Mouse (Mus musculus) forebrain, embryonic 10.5 days (tissue): ENCODE results near the gene Cpne6. TPM values are rescaled to one million over a fixed set of nuclear protein-coding genes. Genes with fewer than 3 reads are reported as not detected.

Experiments
- DNase-seq: peaks from one replicate; pipeline ENCODE4 v3.0.0-alpha.2; 2017; ENCODE audit warnings: low spot score; ENCODE audit errors: extremely low spot score
- H3K27ac ChIP-seq: fragments of 300-500 bp; sonication (generic); 2 replicates; pipeline ENCODE4 v1.5.1; 2016; ENCODE audit warnings: mild to moderate bottlenecking
- H3K27me3 ChIP-seq: fragments of 300-500 bp; sonication (generic); 2 replicates; pipeline ENCODE4 v1.6.1; 2016; ENCODE audit warnings: mild to moderate bottlenecking; ENCODE audit not compliant: poor library complexity, severe bottlenecking
- H3K36me3 ChIP-seq: fragments of 300-500 bp; sonication (generic); replicated peaks from 2 replicates; pipeline ENCODE4 v1.6.1; 2016; ENCODE audit warnings: mild to moderate bottlenecking, moderate library complexity
- H3K4me1 ChIP-seq: fragments of 300-500 bp; sonication (generic); 2 replicates; pipeline ENCODE4 v1.6.1; 2016
- H3K4me3 ChIP-seq: fragments of 300-500 bp; sonication (generic); 2 replicates; pipeline ENCODE4 v1.5.1; 2016; ENCODE audit warnings: mild to moderate bottlenecking, moderate library complexity
- H3K9me3 ChIP-seq: fragments of 300-500 bp; sonication (generic); 2 replicates; pipeline ENCODE4 v1.6.1; 2016; ENCODE audit warnings: mild to moderate bottlenecking, moderate library complexity
- WGBS: fragments of 180-500 bp; shearing (Covaris S2); methylation state at CpG from one replicate; pipeline ENCODE4 v1.1.7; 2016; 5-methylcytosine and 5-hydroxymethylcytosine counted together
- polyA plus RNA-seq: library from polyadenylated mRNA; unstranded; fragments of >200 nt; fragmentation: Nextera tagmentation; extraction: Ambion mirVana; gene quantifications from 2 replicates; pipeline ENCODE4 v1.2.1, GENCODE M21; 2016

The Cpne6 gene
- polyA plus RNA-seq, result 0.05 and 0.14 TPM in 2 replicates

GRCm38 (mm10) chr14:55510125-55510731 lies at the start of gene Cpne6:
Cpne6 (plus strand) TSS chr14:55510445.
- peaks cover 13% of the 10 kb centered on the region; the same call in 1 of the 2 replicates for H3K4me1 ChIP-seq
- H3K27me3 ChIP-seq, result peaks cover 22% of the 10 kb centered on the region
- H3K9me3 ChIP-seq, result no peaks in the 10 kb centered on the region
- no peak for DNase-seq
- H3K27ac ChIP-seq, result 0 out of 2 replicates have a peak within 1 kb of the TSS, but pooled peaks have one; percentile 15
- no peaks in the 10 kb centered on the region for H3K36me3 ChIP-seq
- WGBS, result 76% methylated on average over 21 of the region's 22 CpGs
- H3K4me3 ChIP-seq, result no peak within 1 kb of the TSS

- Histone ChIP-seq H3K4me1 (no peaks in the 10 kb centered on the region), H3K9me3 (no peaks in the 10 kb centered on the region), H3K36me3 (no peaks in the 10 kb centered on the region), H3K27me3 (no peaks in the 10 kb centered on the region), H3K27ac (no peak overlapping the region), H3K4me3 (no peak overlapping the region)
- no peak for DNase-seq
- 72% methylated on average over 4 of the region's 4 CpGs for whole genome bisulfite sequencing
These were observed 48.5 kb upstream of the Cpne6 start for GRCm38 (mm10) chr14:55461757-55462156.

- 82% methylated on average over 4 of the region's 4 CpGs for WGBS
- H3K4me3 ChIP-seq, result no peak overlapping the region
- DNase-seq, result no peak
- H3K27ac ChIP-seq, result no peak overlapping the region
- H3K4me1 ChIP-seq, result peaks cover 10% of the 10 kb centered on the region
- no peaks in the 10 kb centered on the region for H3K36me3 ChIP-seq
- no peaks in the 10 kb centered on the region for H3K9me3 ChIP-seq
- H3K27me3 ChIP-seq, result no peaks in the 10 kb centered on the region; the same call in 1 of the 2 replicates
These were observed 43.8 kb upstream of the Cpne6 start for GRCm38 (mm10) chr14:55466481-55466880.

GRCm38 (mm10) chr14:55467108-55467507 lies 43.1 kb upstream of the Cpne6 start:
- WGBS, result 82% methylated on average over 7 of the region's 7 CpGs
- Histone ChIP-seq H3K27ac (no peak overlapping the region), H3K27me3 (no peaks in the 10 kb centered on the region; the same call in 1 of the 2 replicates), H3K9me3 (no peaks in the 10 kb centered on the region), H3K36me3 (no peaks in the 10 kb centered on the region), H3K4me1 (peaks cover 15% of the 10 kb centered on the region), H3K4me3 (no peak overlapping the region)
- DNase-seq, result no peak

- 84% methylated on average over 2 of the region's 2 CpGs for WGBS
- H3K36me3 ChIP-seq, result no peaks in the 10 kb centered on the region
- no peak overlapping the region for H3K27ac ChIP-seq
- peaks cover 15% of the 10 kb centered on the region for H3K4me1 ChIP-seq
- no peak overlapping the region for H3K4me3 ChIP-seq
- DNase-seq, result no peak
- H3K27me3 ChIP-seq, result no peaks in the 10 kb centered on the region; the same call in 1 of the 2 replicates
- H3K9me3 ChIP-seq, result no peaks in the 10 kb centered on the region
These were observed 41.9 kb upstream of the Cpne6 start for GRCm38 (mm10) chr14:55468301-55468741.

- H3K9me3 ChIP-seq, result no peaks in the 10 kb centered on the region
- 93% methylated on average over 2 of the region's 2 CpGs for WGBS
- no peak overlapping the region for H3K27ac ChIP-seq
- H3K4me3 ChIP-seq, result no peak overlapping the region
- DNase-seq, result no peak
- H3K36me3 ChIP-seq, result no peaks in the 10 kb centered on the region
- H3K4me1 ChIP-seq, result peaks cover 15% of the 10 kb centered on the region
- H3K27me3 ChIP-seq, result no peaks in the 10 kb centered on the region; the same call in 1 of the 2 replicates
These were observed 41.2 kb upstream of the Cpne6 start for GRCm38 (mm10) chr14:55469041-55469440.

- WGBS, result 84% methylated on average over 6 of the region's 6 CpGs
- Histone ChIP-seq H3K36me3 (no peaks in the 10 kb centered on the region), H3K27me3 (no peaks in the 10 kb centered on the region; the same call in 1 of the 2 replicates), H3K9me3 (no peaks in the 10 kb centered on the region), H3K27ac (no peak overlapping the region), H3K4me3 (no peak overlapping the region), H3K4me1 (peaks cover 15% of the 10 kb centered on the region)
- no peak for DNase-seq
These were observed 40.4 kb upstream of the Cpne6 start for GRCm38 (mm10) chr14:55469821-55470220.

GRCm38 (mm10) chr14:55470806-55471205 lies 39.4 kb upstream of the Cpne6 start:
- Histone ChIP-seq H3K36me3 (no peaks in the 10 kb centered on the region), H3K27me3 (no peaks in the 10 kb centered on the region; the same call in 1 of the 2 replicates), H3K4me3 (no peak overlapping the region), H3K9me3 (no peaks in the 10 kb centered on the region), H3K4me1 (peaks cover 15% of the 10 kb centered on the region), H3K27ac (no peak overlapping the region)
- DNase-seq, result no peak
- 19% methylated on average over 10 of the region's 10 CpGs for WGBS

GRCm38 (mm10) chr14:55475654-55476053 lies 34.6 kb upstream of the Cpne6 start:
- DNase-seq, result no peak
- H3K4me1 ChIP-seq, result peaks cover 37% of the 10 kb centered on the region
- WGBS, result 76% methylated on average over 2 of the region's 2 CpGs
- no peaks in the 10 kb centered on the region for H3K9me3 ChIP-seq
- H3K36me3 ChIP-seq, result no peaks in the 10 kb centered on the region
- H3K27me3 ChIP-seq, result no peaks in the 10 kb centered on the region; the same call in 1 of the 2 replicates
- no peak overlapping the region for H3K4me3 ChIP-seq
- H3K27ac ChIP-seq, result no peak overlapping the region

- Histone ChIP-seq H3K27me3 (no peaks in the 10 kb centered on the region), H3K4me3 (no peak overlapping the region), H3K36me3 (peaks cover 12% of the 10 kb centered on the region), H3K4me1 (peaks cover 29% of the 10 kb centered on the region), H3K9me3 (no peaks in the 10 kb centered on the region), H3K27ac (no peak overlapping the region)
- 100% methylated on average over 1 of the region's 1 CpGs for WGBS
- DNase-seq, result no peak
These were observed 32.8 kb upstream of the Cpne6 start for GRCm38 (mm10) chr14:55477421-55477820.

- 94% methylated on average over 5 of the region's 5 CpGs for WGBS
- H3K27me3 ChIP-seq, result no peaks in the 10 kb centered on the region
- H3K4me3 ChIP-seq, result peak overlapping the region; percentile 69; the same call in 1 of the 2 replicates
- H3K9me3 ChIP-seq, result no peaks in the 10 kb centered on the region
- H3K4me1 ChIP-seq, result peaks cover 29% of the 10 kb centered on the region
- no peak for DNase-seq
- H3K27ac ChIP-seq, result no peak overlapping the region
- H3K36me3 ChIP-seq, result peaks cover 12% of the 10 kb centered on the region
These were observed 32.4 kb upstream of the Cpne6 start for GRCm38 (mm10) chr14:55477829-55478228.

- WGBS, result under 1% methylated on average over 37 of the region's 38 CpGs
These were observed 31.3 kb upstream of the Cpne6 start, which contains the start of gene Dhrs4 for GRCm38 (mm10) chr14:55478651-55479599. Dhrs4 (plus strand) TSS chr14:55478758.

More at GRCm38 (mm10) chr14:55478651-55479599, 31.3 kb upstream of the Cpne6 start, which contains the start of gene Dhrs4:
- Histone ChIP-seq H3K27me3 (no peaks in the 10 kb centered on the region), H3K27ac (peak within 1 kb of the TSS; percentile 95), H3K4me1 (peaks cover 29% of the 10 kb centered on the region), H3K9me3 (no peaks in the 10 kb centered on the region), H3K4me3 (peak within 1 kb of the TSS; percentile 69), H3K36me3 (peaks cover 12% of the 10 kb centered on the region)
- peak; percentile 82 for DNase-seq
